ENCODE assay signal across 8 mouse cellular contexts in the genomic region with DNA sequence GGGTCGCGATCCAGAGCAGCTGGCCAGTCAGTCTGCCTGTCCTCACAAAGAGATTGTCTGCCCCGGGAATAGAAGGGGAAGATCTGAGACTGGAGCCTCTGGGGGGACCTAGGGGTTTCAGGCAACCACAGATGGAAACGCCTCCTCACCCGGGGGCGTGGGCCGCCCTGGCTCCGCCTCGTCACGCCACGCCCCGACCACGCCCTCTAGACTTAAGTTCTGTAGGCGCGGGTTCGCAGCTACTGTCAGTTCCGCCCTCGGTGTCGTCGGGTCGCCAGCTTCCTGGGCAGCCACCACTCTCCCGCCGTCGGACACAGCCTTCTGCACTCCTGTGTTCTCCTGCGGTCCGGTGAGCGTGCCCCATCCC. TPM values are rescaled to one million over a fixed set of nuclear protein-coding genes. Genes with fewer than 3 reads are reported as not detected.
DNase-seq lines count a peak whose midpoint lies in the region; ATAC-seq and TF ChIP-seq lines count a peak whose summit lies in the region.

A gene (plus strand): TSS at position 221 of the 367 bp plus-strand sequence.

- H3K36me3 ChIP-seq in hindbrain, postnatal 0 days (ENCODE audit: insufficient read depth, low read length): no peaks in the 10 kb centered on the region

- 0 out of 2 replicates have a peak, but pooled peaks have one; percentile 6 for ATAC-seq in hindbrain, postnatal 0 days

- DNase-seq in MN1 (ENCODE audit: low spot score): peak; percentile 92
- peak; percentile 93 for DNase-seq in c-Kit-positive CD71-positive TER-119-positive erythroid progenitor cells, embryonic 14.5 days (ENCODE audit: low spot score)
- DNase-seq in gastrocnemius, postnatal 10 days: peak; percentile 79
- DNase-seq in hindbrain, postnatal 0 days (ENCODE audit: low spot score): peak; percentile 71
- peak; percentile 43 to 51 for DNase-seq in left cerebral cortex, adult 18-20 months (ENCODE audit: low spot score in 2 of 2)
- DNase-seq in lung, postnatal 4 days: peak; percentile 93 to 95
- peak; percentile 79 for DNase-seq in retina, postnatal 1 day
- DNase-seq in urinary bladder, adult 2 months (ENCODE audit: low spot score): no peak

- H3K4me2 ChIP-seq in hindbrain, postnatal 0 days (ENCODE audit: low read depth, low read length): peak within 1 kb of the TSS; percentile 70

- peaks cover 13% of the 10 kb centered on the region; the same call in 1 of the 2 replicates for H3K4me1 ChIP-seq in hindbrain, postnatal 0 days (ENCODE audit: insufficient read depth, low read length)

- TF ChIP-seq CTCF in hindbrain, postnatal 0 days (IDR thresholded peaks at IDR 0.05; ENCODE audit: low read depth): no peak

- H3K4me3 ChIP-seq in hindbrain, postnatal 0 days (ENCODE audit: low read length): peak within 1 kb of the TSS; percentile 39

- no peaks in the 10 kb centered on the region for H3K9me3 ChIP-seq in hindbrain, postnatal 0 days (ENCODE audit: low read length)

- H3K9ac ChIP-seq in hindbrain, postnatal 0 days (replicated peaks; ENCODE audit: low read length): peak within 1 kb of the TSS; percentile 58

- WGBS in hindbrain, postnatal 0 days: under 1% methylated on average over 27 of the region's 27 CpGs

- H3K27me3 ChIP-seq in hindbrain, postnatal 0 days (ENCODE audit: insufficient read depth, low read length): no peaks in the 10 kb centered on the region

- peak within 1 kb of the TSS; percentile 90; the same call in 1 of the 2 replicates for H3K27ac ChIP-seq in hindbrain, postnatal 0 days

RNA-seq across cellular contexts. Expression of the gene that starts here (rescaled TPM):
- 100 to 1,000 TPM; 133 to 155 TPM for total RNA-seq in gastrocnemius, postnatal 10 days (2021)
- 70.5 and 101 TPM in 2 replicates for total RNA-seq in hindbrain, postnatal 0 days (2014; rRNA removed)
- 112 and 113 TPM in 2 replicates for polyA plus RNA-seq in hindbrain, postnatal 0 days (2015; fragmentation: Nextera tagmentation; extraction: Ambion mirVana)
- total RNA-seq in left cerebral cortex, adult 18-20 months (2021): 10 to 100 TPM; 45.3 to 77.9 TPM
- 209 and 247 TPM in 2 replicates for polyA plus RNA-seq in urinary bladder, adult 2 months (2012; rRNA removed)
